Mouse (Mus musculus): ENCODE data around the gene Scn8a. TPM values are rescaled to one million over a fixed set of nuclear protein-coding genes. Genes with fewer than 3 reads are reported as not detected.

The Scn8a gene
- polyA plus RNA-seq, 1 experiment: 89.0 TPM

DNA sequence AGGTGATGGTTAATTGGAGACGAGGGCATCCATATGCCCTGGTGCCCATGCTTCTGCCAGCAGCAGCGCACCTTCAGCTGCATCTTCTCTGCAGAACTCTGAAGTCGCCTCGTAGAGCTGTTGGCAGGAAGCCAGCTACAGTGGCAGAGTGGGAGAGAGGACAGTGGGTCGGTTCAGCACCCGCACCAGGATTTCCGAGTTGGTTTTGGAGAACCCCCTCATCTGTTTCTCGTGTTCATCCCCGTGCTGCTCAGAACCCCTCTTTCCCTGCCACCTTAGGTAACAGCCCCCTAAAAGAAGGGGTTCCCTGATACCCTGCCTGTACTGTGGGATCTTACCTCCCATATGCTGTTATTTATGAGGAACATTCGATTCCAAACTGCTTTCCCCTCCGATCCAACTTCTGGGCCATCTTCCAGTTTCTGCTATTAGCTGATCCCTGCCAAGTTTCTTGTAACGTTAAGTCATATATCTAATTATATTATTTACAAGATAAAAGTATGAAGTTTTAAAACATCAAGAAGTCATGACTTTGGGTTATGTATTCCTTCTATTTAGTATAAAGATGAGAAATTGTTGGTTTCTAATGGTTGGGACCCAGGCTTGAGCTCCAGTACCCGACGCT is 138.8 kb downstream of the Scn8a start:
- peak in 1 of 2 experiments; percentile 53 for DNase-seq (ENCODE audit: extremely low spot score in 1 of 2, low spot score in 1 of 2)

- no peak for DNase-seq (ENCODE audit: extremely low spot score in 1 of 2, low spot score in 1 of 2)
Measured at GRCm38 (mm10) chr15:101011352-101011751, 141.7 kb downstream of the Scn8a start.

DNA sequence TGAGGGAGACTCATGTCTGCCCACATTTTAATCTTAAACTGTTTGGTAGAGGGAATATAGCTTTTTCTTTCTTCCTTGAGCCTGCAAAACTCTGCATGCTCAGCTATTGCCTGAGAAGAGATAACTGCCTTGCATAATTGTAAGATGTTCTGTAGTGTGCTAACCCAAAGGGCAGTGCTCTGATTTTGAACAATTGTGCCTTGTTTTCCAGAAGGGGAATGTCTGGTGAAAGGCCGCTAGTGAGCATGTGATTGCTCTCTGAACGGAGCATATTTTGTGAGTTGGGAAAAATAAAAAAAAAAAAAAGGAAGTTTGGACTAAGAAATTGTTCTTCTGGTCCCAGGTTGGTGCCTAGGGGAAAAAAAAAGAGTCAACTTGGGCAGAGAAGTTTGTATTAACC is 159.3 kb downstream of the Scn8a start:
- DNase-seq (ENCODE audit: extremely low spot score in 1 of 2, low spot score in 1 of 2): no peak

GRCm38 (mm10) chr15:101039651-101040050 is 170.0 kb downstream of the Scn8a start:
- DNase-seq (ENCODE audit: extremely low spot score in 1 of 2, low spot score in 1 of 2): no peak

- no peak for DNase-seq (ENCODE audit: extremely low spot score in 1 of 2, low spot score in 1 of 2)
Measured at GRCm38 (mm10) chr15:101041966-101042365, 172.3 kb downstream of the Scn8a start.

DNA sequence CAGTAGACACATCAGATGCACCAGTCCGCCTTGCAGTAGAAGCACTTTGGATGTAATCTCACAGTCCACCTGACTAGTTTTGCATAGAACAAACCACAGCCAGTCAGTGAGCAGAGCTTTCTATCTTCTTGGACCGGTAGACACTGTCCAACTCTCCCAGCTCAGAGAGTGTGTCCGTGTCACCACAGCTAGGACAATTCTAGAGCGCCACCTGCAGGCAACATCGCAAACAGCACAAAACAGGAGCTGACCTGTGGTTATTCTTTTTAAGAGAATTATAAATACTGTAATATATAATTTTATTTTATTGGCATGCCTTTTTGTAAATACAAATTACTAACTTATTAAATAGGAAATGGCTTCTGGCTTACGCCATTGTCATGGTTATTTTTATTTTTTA is 173.0 kb downstream of the Scn8a start:
- peak; percentile 42 to 88 for DNase-seq (ENCODE audit: extremely low spot score in 1 of 2, low spot score in 1 of 2)

- DNase-seq (ENCODE audit: extremely low spot score in 1 of 2, low spot score in 1 of 2): no peak
Measured at GRCm38 (mm10) chr15:101044531-101044930, 174.9 kb downstream of the Scn8a start.

- DNase-seq (ENCODE audit: extremely low spot score in 1 of 2, low spot score in 1 of 2): no peak
Measured at GRCm38 (mm10) chr15:101046039-101046526, 176.4 kb downstream of the Scn8a start.

DNA sequence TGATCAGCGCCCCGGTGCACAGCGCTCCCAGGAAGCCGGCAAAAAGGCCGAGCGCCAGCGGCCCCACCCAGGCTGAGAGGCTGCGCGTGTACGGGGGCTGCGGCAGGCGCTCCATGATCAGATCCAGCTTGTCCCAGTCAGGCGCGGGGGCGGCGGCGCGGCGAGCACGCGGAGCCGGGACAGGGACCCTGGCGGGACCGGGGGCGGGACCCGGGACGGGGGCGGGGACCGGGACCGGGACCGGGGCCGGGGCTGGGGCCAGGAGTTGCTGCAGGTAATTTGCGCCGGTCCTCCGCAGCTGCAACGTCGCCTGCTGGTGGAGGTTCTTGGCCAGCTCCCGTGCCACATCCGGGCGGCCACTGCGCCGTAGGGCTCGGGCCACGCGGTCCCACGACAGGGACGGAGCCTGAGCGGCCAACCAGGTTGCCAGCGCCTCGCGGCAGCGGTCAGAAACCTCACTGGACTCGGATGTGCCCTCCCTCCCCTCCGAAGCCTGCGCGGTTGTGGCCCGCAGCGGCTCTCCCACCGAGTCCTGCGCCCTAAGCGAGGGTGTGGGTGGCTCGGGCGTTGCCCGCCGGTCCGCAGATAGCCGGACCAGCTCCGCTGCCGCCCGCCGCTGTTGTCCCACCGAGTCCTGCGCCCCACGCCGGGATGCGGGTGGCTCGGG is 177.0 kb downstream of the Scn8a start:
- peak in 1 of 2 experiments; percentile 36 for DNase-seq (ENCODE audit: extremely low spot score in 1 of 2, low spot score in 1 of 2)

DNA sequence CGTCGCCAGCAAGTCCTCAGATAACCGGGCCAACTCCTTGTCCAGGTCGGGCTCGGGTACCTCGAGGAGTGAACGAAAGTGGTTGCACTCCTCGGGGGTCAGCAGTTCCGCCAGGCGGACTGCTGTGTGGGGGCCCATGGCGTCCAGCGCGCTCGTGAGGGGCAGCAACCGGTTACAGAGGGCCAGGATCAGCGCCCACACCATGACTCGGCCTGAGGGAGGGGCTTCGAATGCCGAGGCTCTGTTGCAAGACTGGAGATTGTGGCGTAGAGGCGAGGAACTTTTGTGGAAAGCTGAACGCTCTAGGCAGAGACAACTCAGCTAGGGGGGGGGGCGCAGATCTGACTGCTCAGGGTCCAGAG is 177.5 kb downstream of the Scn8a start, which contains the start of gene Gm47841:
Gene Gm47841, minus strand, starts transcription at position 204 of the 362 bp plus-strand sequence.
- DNase-seq (ENCODE audit: extremely low spot score in 1 of 2, low spot score in 1 of 2): no peak

DNA sequence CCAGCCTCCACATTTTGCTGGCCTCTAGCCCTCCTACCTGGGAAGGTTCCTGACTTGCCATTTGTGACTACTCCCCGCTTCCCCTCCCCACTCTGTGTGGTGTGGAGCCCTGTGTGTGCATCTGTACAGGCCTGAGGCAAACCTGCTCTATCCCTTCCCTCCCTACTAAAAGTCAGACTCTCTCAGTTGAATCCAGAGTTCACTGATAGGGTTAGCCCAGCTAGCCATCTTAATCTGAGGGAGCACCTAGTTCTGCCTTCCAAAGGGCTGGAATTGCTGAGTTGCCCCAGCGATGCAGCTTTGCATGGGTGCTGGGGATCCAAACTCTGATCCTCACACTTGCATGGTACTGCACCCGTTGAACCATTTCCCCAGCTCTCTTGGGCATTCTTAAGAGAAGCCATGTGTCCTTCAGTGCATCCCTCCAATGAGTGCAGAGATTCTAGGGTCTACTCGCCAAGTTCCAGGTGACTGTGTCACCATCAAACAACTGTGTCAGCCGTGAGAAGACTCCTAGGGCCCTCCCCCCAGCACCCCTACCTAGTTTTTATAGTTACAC is 178.8 kb downstream of the Scn8a start:
- DNase-seq (ENCODE audit: extremely low spot score in 1 of 2, low spot score in 1 of 2): no peak

GRCm38 (mm10) chr15:101051869-101052268 is 182.2 kb downstream of the Scn8a start:
- DNase-seq (ENCODE audit: extremely low spot score in 1 of 2, low spot score in 1 of 2): no peak

DNA sequence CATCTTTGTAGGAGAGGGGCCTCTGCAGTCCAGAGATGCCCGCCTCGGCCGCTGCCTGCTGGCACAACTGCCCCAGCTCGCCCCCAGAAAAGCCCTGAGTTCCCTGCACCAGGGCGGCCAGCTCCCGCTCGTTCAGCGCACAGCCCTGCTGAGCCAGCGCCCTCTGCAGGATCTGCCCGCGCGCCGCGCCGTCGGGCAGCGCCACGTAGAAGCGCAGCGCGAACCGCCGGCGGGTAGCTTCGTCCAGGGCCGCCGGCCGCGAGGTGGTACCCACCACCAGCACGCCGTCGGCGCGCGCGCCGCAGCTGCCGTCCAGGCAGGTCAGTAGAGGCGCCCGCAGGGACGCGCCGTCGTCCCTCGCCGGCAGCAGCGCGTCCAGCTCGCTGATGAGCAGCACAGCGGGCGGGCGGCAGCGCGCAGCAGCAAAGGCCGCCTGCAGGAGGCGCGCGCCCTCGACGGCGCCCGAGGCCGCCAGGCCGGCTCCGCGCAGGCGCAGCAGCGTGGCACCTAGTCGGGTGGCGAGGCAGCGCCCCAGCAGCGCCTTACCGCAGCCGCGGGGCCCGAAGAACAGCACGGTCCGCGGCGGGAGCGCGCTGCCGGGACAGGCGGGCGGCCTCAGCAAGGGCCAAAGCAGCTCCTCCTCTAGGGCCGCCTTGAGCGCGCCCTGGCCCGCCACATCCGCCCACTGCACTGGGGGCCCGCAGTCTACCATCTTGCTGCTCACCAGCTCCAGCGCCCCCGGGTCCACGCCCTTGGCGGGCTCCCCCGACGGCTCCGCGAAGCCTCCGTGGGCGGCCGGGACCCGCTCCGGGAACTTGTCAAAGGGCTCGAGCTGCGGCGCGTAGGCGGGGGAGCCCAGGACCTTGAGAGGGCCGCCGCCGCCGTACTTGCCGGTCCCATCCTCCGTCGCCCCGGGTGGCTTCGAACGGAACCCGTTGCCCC is 183.2 kb downstream of the Scn8a start:
- DNase-seq (ENCODE audit: extremely low spot score in 1 of 2, low spot score in 1 of 2): no peak

- no peak for DNase-seq (ENCODE audit: extremely low spot score in 1 of 2, low spot score in 1 of 2)
Measured at GRCm38 (mm10) chr15:101053832-101054459, 184.3 kb downstream of the Scn8a start.

GRCm38 (mm10) chr15:101054541-101054940 is 184.9 kb downstream of the Scn8a start:
- no peak for DNase-seq (ENCODE audit: extremely low spot score in 1 of 2, low spot score in 1 of 2)

GRCm38 (mm10) chr15:101056225-101056624 is 186.6 kb downstream of the Scn8a start:
- DNase-seq (ENCODE audit: extremely low spot score in 1 of 2, low spot score in 1 of 2): peak in 1 of 2 experiments; percentile 80

DNA sequence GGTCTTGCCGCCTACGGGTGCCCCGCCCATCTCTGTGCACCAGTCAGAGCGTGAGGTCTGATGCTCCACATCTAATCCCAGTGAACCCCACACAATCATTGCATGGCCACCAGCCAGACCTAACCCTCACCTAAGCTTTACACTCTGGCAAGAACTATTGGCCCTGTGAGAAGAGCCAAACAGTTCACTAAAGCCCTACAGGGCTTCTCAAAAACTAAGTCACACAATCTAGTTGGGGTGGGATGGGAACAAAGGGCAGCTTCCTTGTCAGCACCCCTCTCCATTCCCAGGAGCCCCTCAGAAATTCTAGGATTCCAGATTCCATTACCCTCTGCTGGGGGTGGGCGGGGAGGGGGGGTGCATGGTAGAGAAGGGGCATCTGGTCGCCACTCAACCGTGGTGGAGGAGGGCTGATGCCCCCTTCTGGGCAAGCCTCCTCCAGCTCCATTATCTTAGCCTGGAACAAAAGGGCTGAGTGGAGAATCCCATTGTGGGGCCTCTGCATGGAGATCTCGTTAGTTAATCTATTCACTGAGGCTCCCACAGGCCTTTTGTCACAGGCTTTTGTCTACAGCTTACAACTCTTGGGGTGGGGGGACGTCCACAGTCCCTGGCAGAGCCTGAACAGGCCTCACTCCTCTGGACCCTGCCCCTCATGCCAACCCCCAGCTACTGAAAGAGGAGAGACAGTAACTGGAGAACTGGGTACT is 190.1 kb downstream of the Scn8a start:
- DNase-seq (ENCODE audit: extremely low spot score in 1 of 2, low spot score in 1 of 2): no peak

GRCm38 (mm10) chr15:101060280-101060852 is 190.7 kb downstream of the Scn8a start:
- DNase-seq (ENCODE audit: extremely low spot score in 1 of 2, low spot score in 1 of 2): no peak

DNA sequence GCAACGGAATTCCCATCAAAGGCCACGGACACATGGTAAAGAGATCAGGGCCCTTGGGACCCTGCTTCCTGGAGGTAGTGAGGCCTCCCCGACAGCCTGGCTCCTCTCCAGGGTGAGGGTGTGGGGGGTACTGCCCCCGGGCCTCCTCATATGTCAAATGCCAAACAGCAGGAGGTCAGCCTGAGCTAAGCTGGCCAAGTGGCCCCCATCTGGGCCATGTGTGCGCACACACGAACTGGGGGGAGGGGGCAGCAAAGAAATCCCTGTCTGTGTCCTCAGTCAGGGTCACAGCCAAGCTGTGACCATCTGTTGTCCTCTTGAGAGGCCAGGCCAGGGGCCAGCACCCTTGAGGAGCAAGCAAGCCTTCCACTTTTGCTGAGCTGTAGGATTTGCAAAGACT is 195.4 kb downstream of the Scn8a start:
- DNase-seq (ENCODE audit: extremely low spot score in 1 of 2, low spot score in 1 of 2): no peak
